Comparison of ENCODE assay signal across 9 mouse cellular contexts in genomic region chr17:84112411-84113031, GRCm38 (mm10).
DNase-seq lines count a peak whose midpoint lies in the region; ATAC-seq and TF ChIP-seq lines count a peak whose summit lies in the region.
"Had no signal": no experiment of that assay in that cellular context is flagged by ENCODE, and none has a peak within 500 bp of the region (broad histone marks: within the 10 kb centered on the region; RNA-seq: fewer than 3 reads in every experiment).

No protein-coding gene starts in this region.

- peaks cover 29% of the 10 kb centered on the region for H3K4me1 ChIP-seq in heart, embryonic 12.5 days (replicated peaks)
- peaks cover 52% of the 10 kb centered on the region for H3K4me1 ChIP-seq in liver, postnatal 0 days (ENCODE audit: insufficient read depth)

- ATAC-seq in heart, embryonic 12.5 days (ENCODE audit: insufficient number of reproducible peaks, low FRiP score): no peak
- ATAC-seq in liver, postnatal 0 days: no peak

- TF ChIP-seq EP300 in liver, postnatal 0 days (IDR thresholded peaks at IDR 0.05; ENCODE audit: low read depth): no peak

- intact Hi-C loops in heart, postnatal 14 days (cut with DNase I): loop anchor here (1.0 to 5.0 kb wide), 5 partner anchors 77 to 274 kb away; no protein-coding TSS in a partner anchor

- no peaks in the 10 kb centered on the region for H3K9me3 ChIP-seq in heart, embryonic 12.5 days (replicated peaks)
- H3K9me3 ChIP-seq in liver, postnatal 0 days (ENCODE audit: low read length): no peaks in the 10 kb centered on the region
- H3K9me3 ChIP-seq: hindbrain, embryonic 15.5 days had no signal

- TF ChIP-seq CTCF in liver, postnatal 0 days (IDR thresholded peaks at IDR 0.05; ENCODE audit: low read depth): no peak

- no peak overlapping the region for H3K4me2 ChIP-seq in heart, embryonic 12.5 days
- H3K4me2 ChIP-seq in liver, postnatal 0 days (ENCODE audit: low read depth, low read length): no peak overlapping the region
- H3K4me2 ChIP-seq: hindbrain, embryonic 15.5 days had no signal

- no peaks in the 10 kb centered on the region for H3K36me3 ChIP-seq in heart, embryonic 12.5 days
- H3K36me3 ChIP-seq in liver, postnatal 0 days (replicated peaks; ENCODE audit: insufficient read depth, low read length): no peaks in the 10 kb centered on the region
- H3K36me3 ChIP-seq: hindbrain, embryonic 15.5 days had no signal

- WGBS in heart, embryonic 12.5 days: 43% methylated on average over 6 of the region's 6 CpGs
- WGBS in liver, postnatal 0 days (ENCODE audit: insufficient replicate concordance): 52% methylated on average over 6 of the region's 6 CpGs

- H3K27me3 ChIP-seq in heart, embryonic 12.5 days (replicated peaks): no peaks in the 10 kb centered on the region
- no peaks in the 10 kb centered on the region for H3K27me3 ChIP-seq in liver, postnatal 0 days (ENCODE audit: insufficient read depth, low read length)
- H3K27me3 ChIP-seq: hindbrain, embryonic 15.5 days had no signal

- no peak overlapping the region for H3K27ac ChIP-seq in heart, embryonic 12.5 days (ENCODE audit: poor library complexity, severe bottlenecking)
- peak overlapping the region; percentile 44; the same call in 1 of the 2 replicates for H3K27ac ChIP-seq in liver, postnatal 0 days (ENCODE audit: low read depth)
- H3K27ac ChIP-seq: hindbrain, embryonic 15.5 days had no signal

- H3K4me3 ChIP-seq in heart, embryonic 12.5 days: no peak overlapping the region
- no peak overlapping the region for H3K4me3 ChIP-seq in liver, postnatal 0 days (ENCODE audit: low read depth, low read length)
- H3K4me3 ChIP-seq: hindbrain, embryonic 15.5 days had no signal

- DNase-seq in heart, adult 18-20 months: peak; percentile 81 to 88
- peak; percentile 56 for DNase-seq in embryo, embryonic 11 days
- peak; percentile 77 to 81 for DNase-seq in heart, postnatal 14 days
- no peak for DNase-seq in liver, postnatal 0 days
- no peak for DNase-seq in cerebellum, adult 8-10 months
- no peak for DNase-seq in thymus, adult 18-20 months
- no peak for DNase-seq in left cerebral cortex, adult 9 months (ENCODE audit: low spot score in 2 of 2)

- no peak overlapping the region for H3K9ac ChIP-seq in heart, embryonic 12.5 days
- no peak overlapping the region for H3K9ac ChIP-seq in liver, postnatal 0 days (replicated peaks)
- H3K9ac ChIP-seq: hindbrain, embryonic 15.5 days had no signal

Comparison
In these comparisons a context has a peak if more than half of its experiments do, and no peak if none do; other contexts are left out.
1. DNase-seq: peak in heart, adult 18-20 months (2 of 2), embryo, embryonic 11 days (single experiment) and heart, postnatal 14 days (2 of 2); none in liver, postnatal 0 days (single experiment), cerebellum, adult 8-10 months (single experiment), thymus, adult 18-20 months (0 of 2) and left cerebral cortex, adult 9 months (0 of 2).